Mouse (Mus musculus) forebrain, embryonic 13.5 days (tissue): ENCODE data around the gene 1700007K13Rik. TPM values are rescaled to one million over a fixed set of nuclear protein-coding genes. Genes with fewer than 3 reads are reported as not detected.
A peak's percentile ranks its signal among the peaks of the same experiment; 100 is the strongest.

Source experiments
- ATAC-seq: fragments of 200-750 bp; cut with Nextera tagmentation; 2 replicates; pipeline ENCODE4 v1.8.0; 2017
- H3K27ac ChIP-seq: fragments of 300-500 bp; sonication (generic); 2 replicates; pipeline ENCODE4 v1.5.1; 2015; ENCODE audit warnings: inconsistent platforms, mild to moderate bottlenecking, moderate library complexity
- H3K27me3 ChIP-seq: fragments of 300-500 bp; sonication (generic); 2 replicates; pipeline ENCODE4 v1.6.1; 2015; ENCODE audit warnings: mild to moderate bottlenecking, inconsistent platforms
- H3K36me3 ChIP-seq: fragments of 300-500 bp; sonication (generic); 2 replicates; pipeline ENCODE4 v1.6.1; 2015; ENCODE audit warnings: mild to moderate bottlenecking, inconsistent platforms; ENCODE audit not compliant: poor library complexity, severe bottlenecking
- H3K4me1 ChIP-seq: fragments of 300-500 bp; sonication (generic); 2 replicates; pipeline ENCODE4 v1.6.1; 2015; ENCODE audit warnings: inconsistent platforms
- H3K4me2 ChIP-seq: fragments of 300-500 bp; sonication (generic); 2 replicates; pipeline ENCODE4 v1.6.1; 2015; ENCODE audit warnings: inconsistent platforms, mild to moderate bottlenecking, moderate library complexity
- H3K4me3 ChIP-seq: fragments of 300-500 bp; sonication (generic); 2 replicates; pipeline ENCODE4 v1.5.1; 2015; ENCODE audit warnings: mild to moderate bottlenecking, inconsistent platforms
- H3K9ac ChIP-seq: fragments of 300-500 bp; sonication (generic); 2 replicates; pipeline ENCODE4 v1.6.1; 2015; ENCODE audit warnings: mild to moderate bottlenecking, inconsistent platforms
- H3K9me3 ChIP-seq: fragments of 300-500 bp; sonication (generic); replicated peaks from 2 replicates; pipeline ENCODE4 v1.6.1; 2016; ENCODE audit warnings: inconsistent platforms
- whole genome bisulfite sequencing: fragments of 180-500 bp; shearing (Covaris S2); methylation state at CpG from one replicate; pipeline ENCODE4 v1.1.7; 2015; 5-methylcytosine and 5-hydroxymethylcytosine counted together
- polyA plus RNA-seq: library from polyadenylated mRNA; unstranded; fragments of >200 nt; fragmentation: Nextera tagmentation; extraction: Ambion mirVana; gene quantifications from 2 replicates; pipeline ENCODE4 v1.2.1, GENCODE M21; 2015

The 1700007K13Rik gene
- polyA plus RNA-seq, 1 experiment from 2014 or later = 2.0 TPM

DNA sequence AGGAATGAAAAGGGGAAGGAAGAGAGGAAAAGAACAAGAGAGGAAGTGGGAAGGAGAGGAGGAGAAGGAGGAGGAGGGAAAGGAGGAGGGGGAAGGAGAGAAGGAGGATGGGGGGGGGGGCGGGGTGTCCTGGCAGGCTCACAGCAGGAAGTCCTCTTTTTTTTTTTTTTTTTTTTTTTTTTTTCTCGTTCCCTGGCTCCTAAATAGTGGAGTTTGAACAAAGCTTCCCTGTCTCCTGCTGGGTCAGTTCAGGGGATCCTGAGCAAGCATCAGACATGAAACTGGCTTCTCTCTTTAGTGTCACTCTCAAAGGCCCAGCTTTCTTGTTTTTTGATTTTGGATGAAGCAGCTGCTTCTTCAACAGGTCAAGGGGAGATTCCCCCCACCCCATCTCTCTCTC is 32.6 kb downstream of the 1700007K13Rik start:
- no peak overlapping the region for H3K27ac ChIP-seq
- 0% methylated on average over 1 of the region's 2 CpGs for WGBS
- ATAC-seq = no peak
- H3K4me1 ChIP-seq = no peaks in the 10 kb centered on the region; the same call in 1 of the 2 replicates
- H3K4me3 ChIP-seq = no peak overlapping the region
- H3K36me3 ChIP-seq = no peaks in the 10 kb centered on the region
- H3K9me3 ChIP-seq = no peaks in the 10 kb centered on the region
- H3K27me3 ChIP-seq = no peaks in the 10 kb centered on the region
- H3K4me2 ChIP-seq = no peak overlapping the region
- H3K9ac ChIP-seq = no peak overlapping the region

DNA sequence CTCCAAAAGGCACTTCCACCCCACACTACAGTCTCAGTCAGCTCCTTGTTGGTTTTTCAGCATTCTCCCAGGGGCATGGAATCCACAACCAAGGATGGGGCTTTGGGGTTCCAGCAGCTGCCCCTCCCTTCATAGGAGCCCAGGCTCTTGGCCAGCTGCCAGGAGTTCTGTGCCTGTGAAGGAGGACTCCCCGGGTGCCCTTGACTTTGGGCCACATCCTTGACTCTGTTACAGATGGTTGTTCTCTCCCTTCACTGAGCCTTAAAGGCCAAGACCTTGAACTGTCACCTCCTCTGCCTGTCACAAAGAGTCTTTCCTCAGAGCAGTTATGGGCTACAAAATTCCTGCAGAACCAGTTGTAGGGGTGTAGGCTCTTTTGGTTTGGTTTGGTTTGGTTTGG is 33.3 kb downstream of the 1700007K13Rik start:
- WGBS = 8% methylated on average over 1 of the region's 1 CpGs
- Histone ChIP-seq H3K4me3 (no peak overlapping the region), H3K9me3 (no peaks in the 10 kb centered on the region), H3K27ac (no peak overlapping the region), H3K4me1 (no peaks in the 10 kb centered on the region; the same call in 1 of the 2 replicates), H3K9ac (no peak overlapping the region), H3K4me2 (no peak overlapping the region), H3K27me3 (no peaks in the 10 kb centered on the region), H3K36me3 (no peaks in the 10 kb centered on the region)
- ATAC-seq = no peak

DNA sequence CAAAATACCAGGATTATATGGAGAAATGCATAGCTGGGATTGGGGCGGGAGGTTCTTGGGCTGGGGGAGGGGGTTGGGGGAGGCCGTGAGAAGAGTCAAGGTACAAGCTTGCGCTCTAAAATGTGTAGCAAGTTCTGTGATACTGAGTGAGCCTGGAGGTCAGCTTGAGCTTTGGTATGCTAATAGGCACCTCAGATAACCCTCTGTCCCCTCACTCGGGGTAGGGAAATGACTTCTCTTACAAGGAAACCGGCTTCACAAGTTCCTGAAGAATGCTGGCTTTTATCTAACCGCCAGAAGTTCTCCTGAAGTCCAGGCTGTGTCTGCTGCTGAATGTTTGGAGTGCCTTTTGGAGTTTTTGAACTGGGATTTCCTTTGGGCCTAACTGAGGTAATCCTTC is 35.3 kb downstream of the 1700007K13Rik start:
- Histone ChIP-seq H3K36me3 (no peaks in the 10 kb centered on the region), H3K4me1 (no peaks in the 10 kb centered on the region; the same call in 1 of the 2 replicates), H3K9ac (no peak overlapping the region), H3K27me3 (no peaks in the 10 kb centered on the region), H3K9me3 (no peaks in the 10 kb centered on the region), H3K4me3 (no peak overlapping the region), H3K4me2 (no peak overlapping the region), H3K27ac (no peak overlapping the region)
- WGBS = 68% methylated on average over 6 of the region's 6 CpGs
- ATAC-seq = no peak

DNA sequence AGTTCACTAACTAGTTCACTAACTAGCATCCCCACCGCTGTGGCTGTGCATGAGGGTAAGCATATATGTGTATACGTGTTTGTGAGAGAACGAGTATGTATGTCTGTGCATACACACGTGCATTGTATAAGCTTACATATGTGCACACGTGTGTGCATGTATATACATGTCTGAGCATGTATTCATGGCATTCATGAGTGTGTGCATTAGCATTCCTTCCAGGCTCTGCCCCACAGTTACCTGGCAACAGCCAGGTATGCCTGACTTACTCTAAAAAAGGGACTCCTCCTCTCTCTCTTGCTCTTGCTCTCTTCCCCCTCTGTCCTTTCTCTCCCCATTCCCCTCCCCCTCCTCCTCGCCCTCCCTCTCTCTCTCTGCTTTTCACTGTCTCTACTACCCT is 38.9 kb downstream of the 1700007K13Rik start:
- H3K4me3 ChIP-seq = no peak overlapping the region
- no peak overlapping the region for H3K9ac ChIP-seq
- no peaks in the 10 kb centered on the region for H3K27me3 ChIP-seq
- H3K9me3 ChIP-seq = no peaks in the 10 kb centered on the region
- ATAC-seq = no peak
- H3K27ac ChIP-seq = no peak overlapping the region
- no peaks in the 10 kb centered on the region for H3K36me3 ChIP-seq
- WGBS = 88% methylated on average over 6 of the region's 6 CpGs
- H3K4me2 ChIP-seq = no peak overlapping the region
- no peaks in the 10 kb centered on the region for H3K4me1 ChIP-seq

DNA sequence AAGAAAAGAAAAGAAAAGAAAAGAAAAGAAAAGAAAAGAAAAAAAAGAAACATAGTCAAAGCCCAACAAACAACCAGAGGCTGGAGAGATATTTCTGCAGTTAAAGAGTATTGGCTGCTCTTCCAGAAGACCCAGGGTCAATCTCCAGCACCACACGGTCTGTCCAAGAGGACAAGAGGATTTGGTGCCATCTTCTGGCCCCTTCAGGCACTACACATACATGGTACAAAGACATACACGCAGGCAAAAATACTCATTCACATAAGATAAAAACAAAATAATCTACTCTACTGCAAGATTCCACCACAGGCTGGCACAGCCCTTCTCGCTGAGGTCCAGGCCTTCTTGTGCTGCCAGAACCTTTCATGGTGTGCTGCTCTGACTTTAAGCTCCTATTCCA is 43.0 kb downstream of the 1700007K13Rik start:
- 22% methylated on average over 3 of the region's 3 CpGs for WGBS
- Histone ChIP-seq H3K9me3 (no peaks in the 10 kb centered on the region), H3K4me2 (no peak overlapping the region), H3K27me3 (no peaks in the 10 kb centered on the region), H3K36me3 (no peaks in the 10 kb centered on the region), H3K4me3 (no peak overlapping the region), H3K27ac (no peak overlapping the region), H3K9ac (no peak overlapping the region), H3K4me1 (no peaks in the 10 kb centered on the region)
- no peak for ATAC-seq

DNA sequence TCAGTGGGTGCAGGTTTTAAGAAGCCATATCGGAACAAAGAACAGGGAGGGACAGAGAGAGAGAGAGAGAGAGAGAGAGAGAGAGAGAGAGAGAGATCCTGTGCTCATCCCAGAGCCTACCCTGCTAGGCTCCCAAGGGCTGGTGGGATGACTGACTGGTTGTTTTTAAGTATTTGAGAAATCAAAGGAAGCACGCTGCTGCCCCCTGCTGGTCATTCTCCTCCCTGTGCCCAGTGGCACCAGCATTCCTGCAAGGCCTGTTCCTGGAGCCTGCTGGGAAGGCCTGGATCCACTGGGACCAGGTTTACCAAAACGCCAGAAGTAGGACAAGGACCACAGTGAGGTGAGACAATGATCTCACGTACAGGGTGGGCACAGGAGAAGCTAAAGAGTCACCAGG is 46.2 kb downstream of the 1700007K13Rik start:
- Histone ChIP-seq H3K27ac (no peak overlapping the region), H3K36me3 (no peaks in the 10 kb centered on the region), H3K4me1 (peaks cover 10% of the 10 kb centered on the region), H3K4me2 (no peak overlapping the region), H3K27me3 (no peaks in the 10 kb centered on the region), H3K9ac (no peak overlapping the region), H3K4me3 (no peak overlapping the region), H3K9me3 (no peaks in the 10 kb centered on the region)
- peak; percentile 72 for ATAC-seq
- 17% methylated on average over 4 of the region's 4 CpGs for WGBS

DNA sequence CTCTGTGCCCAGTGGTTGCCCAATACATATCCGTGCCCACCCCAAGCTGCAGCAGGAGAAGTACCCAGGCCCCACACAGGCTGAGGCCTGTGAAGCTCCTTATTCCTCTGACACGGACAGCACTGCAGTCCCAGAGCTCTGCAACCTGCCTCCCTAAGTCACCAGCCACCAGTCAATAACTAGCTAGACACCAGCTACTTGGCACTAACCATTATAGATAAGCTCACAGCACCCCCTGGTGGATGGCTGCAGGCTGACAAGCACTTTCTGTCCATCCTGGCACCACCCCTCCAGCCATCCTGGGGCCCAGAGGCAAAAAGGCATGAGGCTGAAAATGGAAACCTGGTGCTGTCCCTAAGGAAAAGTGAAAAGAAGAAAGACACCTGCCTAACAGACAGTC is 48.1 kb downstream of the 1700007K13Rik start:
- no peaks in the 10 kb centered on the region for H3K9me3 ChIP-seq
- no peaks in the 10 kb centered on the region for H3K36me3 ChIP-seq
- no peak overlapping the region for H3K4me2 ChIP-seq
- ATAC-seq = peak; percentile 31
- no peaks in the 10 kb centered on the region for H3K27me3 ChIP-seq
- peaks cover 12% of the 10 kb centered on the region for H3K4me1 ChIP-seq
- no peak overlapping the region for H3K4me3 ChIP-seq
- 30% methylated on average over 2 of the region's 2 CpGs for WGBS
- no peak overlapping the region for H3K27ac ChIP-seq
- no peak overlapping the region for H3K9ac ChIP-seq

DNA sequence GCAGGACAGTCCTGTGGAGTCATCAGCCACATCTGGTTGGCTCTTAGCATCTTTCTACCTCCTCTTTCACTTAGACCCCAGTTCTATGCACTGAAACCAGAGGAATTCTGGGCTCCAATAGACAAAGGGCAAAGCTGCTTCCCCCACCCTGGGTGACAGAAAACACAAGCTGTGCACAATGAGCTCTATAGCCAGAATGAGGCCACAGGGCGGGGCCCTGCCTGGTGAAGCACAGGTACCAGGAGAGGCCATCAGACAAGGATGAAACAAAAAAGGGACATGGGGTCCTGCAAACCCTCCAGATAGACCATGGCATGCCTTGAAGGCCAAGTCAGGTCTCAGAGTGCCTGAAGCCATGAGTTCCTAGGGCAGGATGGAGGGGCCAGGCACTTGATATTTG is 49.6 kb downstream of the 1700007K13Rik start:
- 94% methylated on average over 1 of the region's 1 CpGs for WGBS

DNA sequence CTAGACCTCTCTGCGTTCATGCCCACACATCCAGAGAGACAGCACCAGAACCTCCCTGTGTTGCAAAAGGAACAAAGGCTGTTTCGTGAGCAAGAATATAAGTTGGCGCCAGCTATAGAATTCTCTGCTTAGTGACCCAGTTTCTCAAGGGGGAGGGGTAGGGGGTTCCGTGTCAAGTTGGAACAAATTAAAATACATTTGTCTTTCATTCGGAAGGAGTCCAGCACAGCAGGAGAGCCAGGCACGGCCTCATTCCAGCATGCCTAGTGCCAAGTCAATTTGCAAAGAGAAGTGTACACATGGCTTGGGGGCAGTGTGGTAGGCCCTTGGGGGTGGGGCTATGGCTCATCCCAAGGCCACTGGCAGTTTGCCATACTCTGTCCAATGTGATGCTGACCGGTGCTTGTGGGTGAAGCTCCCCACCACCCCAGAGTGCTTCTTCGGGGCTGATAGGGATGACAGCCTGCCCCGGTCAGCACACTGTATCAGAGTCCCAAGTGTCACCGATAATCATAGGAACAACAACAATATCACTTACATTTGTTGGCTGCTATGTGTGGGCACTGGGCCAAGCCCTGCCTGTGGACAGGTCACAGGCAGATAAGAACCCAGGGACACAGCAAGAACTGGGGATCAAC is 50.6 kb downstream of the 1700007K13Rik start:
- H3K4me1 ChIP-seq = peaks cover 17% of the 10 kb centered on the region
- 0 out of 2 replicates have a peak, but pooled peaks have one; percentile 21 for ATAC-seq

More for the DNA sequence above, 49.6 kb downstream of the 1700007K13Rik start:
- no peaks in the 10 kb centered on the region for H3K9me3 ChIP-seq
- H3K27ac ChIP-seq = no peak overlapping the region
- no peak overlapping the region for H3K4me2 ChIP-seq
- H3K9ac ChIP-seq = no peak overlapping the region
- no peaks in the 10 kb centered on the region for H3K27me3 ChIP-seq
- no peak for ATAC-seq
- H3K4me3 ChIP-seq = no peak overlapping the region
- H3K36me3 ChIP-seq = no peaks in the 10 kb centered on the region
- H3K4me1 ChIP-seq = peaks cover 17% of the 10 kb centered on the region

DNA sequence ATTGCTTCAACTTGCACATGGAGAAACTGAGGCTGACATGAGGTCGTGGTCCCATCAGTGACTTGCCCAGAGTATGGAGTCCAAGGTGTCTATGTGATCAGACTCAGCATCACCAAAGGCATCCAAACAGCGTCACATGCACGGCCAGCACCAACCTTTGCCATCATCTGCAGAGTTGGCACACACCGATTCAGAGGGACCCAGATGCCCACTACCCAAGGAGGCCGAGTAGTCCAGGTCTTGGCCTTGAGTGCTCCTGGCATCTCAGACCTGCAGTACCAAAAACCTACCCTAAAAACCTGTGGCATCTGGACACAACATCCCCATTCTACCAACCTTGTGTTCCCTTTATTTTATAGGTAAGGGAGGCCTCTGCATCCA is 51.4 kb downstream of the 1700007K13Rik start:
- no peaks in the 10 kb centered on the region for H3K27me3 ChIP-seq
- no peaks in the 10 kb centered on the region for H3K9me3 ChIP-seq
- H3K4me2 ChIP-seq = no peak overlapping the region
- WGBS = 91% methylated on average over 5 of the region's 5 CpGs
- no peak for ATAC-seq
- H3K4me3 ChIP-seq = no peak overlapping the region
- peaks cover 17% of the 10 kb centered on the region for H3K4me1 ChIP-seq
- H3K36me3 ChIP-seq = no peaks in the 10 kb centered on the region
- no peak overlapping the region for H3K9ac ChIP-seq
- no peak overlapping the region; the same call in 1 of the 2 replicates for H3K27ac ChIP-seq

More for the DNA sequence above, 50.6 kb downstream of the 1700007K13Rik start:
- H3K4me2 ChIP-seq = no peak overlapping the region
- H3K27ac ChIP-seq = no peak overlapping the region
- H3K9ac ChIP-seq = no peak overlapping the region
- no peak overlapping the region for H3K4me3 ChIP-seq
- 46% methylated on average over 10 of the region's 10 CpGs for WGBS
- no peaks in the 10 kb centered on the region for H3K36me3 ChIP-seq
- no peaks in the 10 kb centered on the region for H3K9me3 ChIP-seq
- no peaks in the 10 kb centered on the region for H3K27me3 ChIP-seq

DNA sequence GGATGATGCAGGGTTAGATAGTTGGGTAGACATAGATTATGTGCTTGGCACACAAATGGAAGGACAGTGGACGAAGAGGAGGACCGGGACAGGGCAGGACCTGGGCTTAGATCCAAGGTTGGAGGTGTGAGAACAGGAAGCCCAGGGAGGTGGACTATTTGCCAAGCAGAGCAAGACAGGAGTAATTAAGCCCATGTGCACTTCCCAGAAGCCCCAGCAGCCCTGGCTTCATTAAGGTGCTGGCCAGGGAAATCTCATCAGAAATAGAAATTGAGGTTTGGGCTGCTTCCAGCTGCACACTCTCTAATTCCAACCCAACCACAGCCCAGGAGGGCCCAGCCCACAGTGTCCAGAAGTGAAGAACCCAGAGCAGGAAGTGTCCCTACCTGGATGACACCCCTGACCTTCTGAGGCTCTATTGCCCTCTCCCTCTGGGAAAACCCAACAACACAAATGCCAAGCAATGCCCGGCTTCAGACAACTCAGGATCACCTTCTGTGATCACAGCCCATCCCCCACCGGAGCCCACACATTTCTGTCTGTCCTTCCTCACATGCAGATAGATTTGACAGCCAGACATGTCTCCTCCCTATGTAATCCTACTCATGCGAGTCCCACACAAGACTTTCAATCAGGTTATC is 51.9 kb downstream of the 1700007K13Rik start:
- 87% methylated on average over 5 of the region's 5 CpGs for WGBS
- Histone ChIP-seq H3K9me3 (no peaks in the 10 kb centered on the region), H3K9ac (no peak overlapping the region), H3K4me3 (no peak overlapping the region), H3K4me2 (no peak overlapping the region), H3K27me3 (no peaks in the 10 kb centered on the region), H3K4me1 (peaks cover 20% of the 10 kb centered on the region), H3K36me3 (no peaks in the 10 kb centered on the region), H3K27ac (no peak overlapping the region)
- no peak for ATAC-seq

DNA sequence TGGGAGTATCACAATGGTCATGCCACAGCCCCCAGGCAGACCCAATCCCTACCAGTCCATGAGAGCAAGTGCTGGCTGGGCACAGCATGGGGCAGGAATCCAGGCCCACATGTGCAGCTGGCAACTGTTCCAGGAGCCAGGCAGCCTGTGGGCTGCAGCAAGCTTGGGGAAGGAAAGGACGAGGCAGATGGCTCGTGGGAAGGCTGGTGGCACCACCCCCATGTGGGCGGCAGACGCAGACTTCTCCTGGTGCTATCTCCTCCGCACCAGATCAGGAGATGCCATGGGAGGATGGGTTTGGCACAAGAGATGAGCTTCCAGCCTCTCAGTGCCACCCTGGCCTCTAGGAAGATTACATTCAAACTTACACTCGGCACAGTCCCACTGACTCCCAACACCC is 53.2 kb downstream of the 1700007K13Rik start:
- Histone ChIP-seq H3K4me1 (peaks cover 23% of the 10 kb centered on the region), H3K4me2 (no peak overlapping the region), H3K36me3 (no peaks in the 10 kb centered on the region), H3K27me3 (no peaks in the 10 kb centered on the region), H3K9ac (no peak overlapping the region), H3K9me3 (no peaks in the 10 kb centered on the region), H3K27ac (no peak overlapping the region), H3K4me3 (no peak overlapping the region)
- no peak for ATAC-seq
- 84% methylated on average over 6 of the region's 6 CpGs for WGBS
